8 mouse cellular contexts compared by ENCODE assay signal in the genomic region with DNA sequence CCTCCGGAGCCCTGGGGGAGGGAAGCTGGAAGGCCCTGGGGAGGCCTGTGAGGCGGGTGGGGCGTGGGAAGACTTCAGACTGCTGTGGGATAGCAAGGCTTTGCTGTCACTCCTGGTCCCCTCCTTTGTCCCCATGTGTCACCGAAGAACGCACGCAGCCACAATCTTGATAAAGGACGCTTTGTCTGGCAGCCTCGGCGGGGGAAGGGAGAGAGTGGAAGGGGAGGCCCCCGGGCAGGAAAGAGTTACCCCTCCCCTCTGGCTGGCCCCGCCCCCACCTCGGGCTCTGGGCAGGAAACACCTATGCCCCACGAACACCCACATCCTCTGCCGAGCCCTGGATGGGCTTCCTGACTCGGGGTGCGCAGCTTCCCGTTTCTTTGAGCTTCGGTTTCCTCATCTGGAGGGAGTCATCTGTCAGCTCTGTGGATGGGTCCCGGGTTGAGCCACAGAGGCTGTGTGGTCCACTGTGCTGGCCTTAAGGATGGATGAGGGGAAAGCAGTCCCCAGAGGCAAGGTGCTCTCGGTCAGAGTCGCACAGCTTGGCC.
DNase-seq lines count a peak whose midpoint lies in the region.

No protein-coding gene starts in this region.

- DNase-seq in CD4-positive, CD25-positive, alpha-beta regulatory T cell, adult 2 months (ENCODE audit: low read depth, low spot score): peak; percentile 94
- peak; percentile 51 to 75 for DNase-seq in adrenal gland, postnatal 36 days
- DNase-seq in heart, embryonic 10.5 days (ENCODE audit: low spot score): peak; percentile 82
- DNase-seq in kidney, adult 9 months: peak; percentile 62
- DNase-seq in lung, postnatal 10 days: peak; percentile 84
- DNase-seq in spleen, adult 12 weeks (ENCODE audit: low spot score): peak; percentile 68
- no peak for DNase-seq in ovary, postnatal 36 days (ENCODE audit: low spot score)
- no peak for DNase-seq in urinary bladder, postnatal 4 days (ENCODE audit: low spot score in 2 of 2)

- H3K9me3 ChIP-seq in heart, embryonic 10.5 days: no peaks in the 10 kb centered on the region

- peak overlapping the region; percentile 49 for H3K4me3 ChIP-seq in heart, embryonic 10.5 days

- H3K36me3 ChIP-seq in heart, embryonic 10.5 days: no peaks in the 10 kb centered on the region

- peaks cover 62% of the 10 kb centered on the region for H3K4me1 ChIP-seq in heart, embryonic 10.5 days

- peak overlapping the region; percentile 82 for H3K27ac ChIP-seq in heart, embryonic 10.5 days

- peaks cover 36% of the 10 kb centered on the region for H3K27me3 ChIP-seq in heart, embryonic 10.5 days (ENCODE audit: insufficient read depth, poor library complexity, severe bottlenecking)

- 1% methylated on average over 21 of the region's 21 CpGs for WGBS in heart, embryonic 10.5 days

Comparison
In these comparisons a context has a peak if more than half of its experiments do, and no peak if none do; other contexts are left out.
1. DNase-seq: peak in CD4-positive, CD25-positive, alpha-beta regulatory T cell, adult 2 months (single experiment), adrenal gland, postnatal 36 days (2 of 2), heart, embryonic 10.5 days (single experiment), kidney, adult 9 months (single experiment), lung, postnatal 10 days (single experiment) and spleen, adult 12 weeks (single experiment); none in ovary, postnatal 36 days (single experiment) and urinary bladder, postnatal 4 days (0 of 2).